Mouse (Mus musculus): ENCODE data around the gene Pou4f1. TPM values are rescaled to one million over a fixed set of nuclear protein-coding genes. Genes with fewer than 3 reads are reported as not detected.

Pou4f1 gene
- total RNA-seq, 2 experiments from 2014 or later = 0.23 to 0.24 TPM

- DNase-seq = peak; percentile 75
Measured at GRCm38 (mm10) chr14:104453824-104454223, 14.0 kb downstream of the Pou4f1 start.

- DNase-seq = no peak
Measured at GRCm38 (mm10) chr14:104434293-104434692, 33.5 kb downstream of the Pou4f1 start.

- peak; percentile 6 for DNase-seq
Measured at GRCm38 (mm10) chr14:104430819-104431218, 37.0 kb downstream of the Pou4f1 start.

GRCm38 (mm10) chr14:104423688-104424470, 43.9 kb downstream of the Pou4f1 start:
- no peak for DNase-seq

Other genes with a start within 250 kb of the Pou4f1 start
- 10 to 100 TPM; 10.3 to 12.6 TPM for gene Rnf219, start 54.6 kb upstream of the Pou4f1 start, total RNA-seq (2021)

All from heart, postnatal 4 days (tissue).